Mouse (Mus musculus) testis, adult 2 months (tissue): ENCODE data around the gene Per1.

Experiments used
- CTCF ChIP-seq: fragments of 200-500 bp; IDR thresholded peaks from 2 replicates; pipeline ENCODE4 v1.5.1; 2012; ENCODE audit warnings: low read depth, mild to moderate bottlenecking, inconsistent platforms, low read length, moderate library complexity; ENCODE audit not compliant: control insufficient read depth, insufficient read depth, insufficient replicate concordance
- POLR2A ChIP-seq: fragments of 200-500 bp; IDR thresholded peaks from 2 replicates; pipeline ENCODE4 v1.6.1; 2012; ENCODE audit warnings: low read depth, mild to moderate bottlenecking, inconsistent platforms, low read length, moderate library complexity; ENCODE audit not compliant: control insufficient read depth

- TF ChIP-seq POLR2A, result no peak
- no peak for TF ChIP-seq CTCF
Measured at GRCm38 (mm10) chr11:69070093-69070492, 24.9 kb upstream of the Per1 start.
